Mouse (Mus musculus) myocyte (in vitro differentiated cells): ENCODE data around the gene Defb13.

ENCODE experiments used
- E2F4 ChIP-seq: IDR thresholded peaks from one replicate; pipeline ENCODE4 v1.6.1; 2011; ENCODE audit warnings: mild to moderate bottlenecking, control low read depth, moderate library complexity; ENCODE audit not compliant: insufficient read depth
- MAX ChIP-seq: IDR thresholded peaks from one replicate; pipeline ENCODE4 v1.6.1; 2011; ENCODE audit warnings: low read depth, mild to moderate bottlenecking, control low read depth
- MYOD1 ChIP-seq, 3 experiments: IDR thresholded peaks; one replicate each; pipeline ENCODE4 v1.6.1; 2011; ENCODE audit warnings: control low read depth in 2 of 3, low read depth in 2 of 3, mild to moderate bottlenecking in 2 of 3, moderate library complexity in 1 of 3; ENCODE audit not compliant: insufficient read length in 2 of 3, control insufficient read depth in 1 of 3
- POLR2A ChIP-seq: IDR thresholded peaks from one replicate; pipeline ENCODE4 v1.6.1; 2011; ENCODE audit warnings: low read depth, mild to moderate bottlenecking, control low read depth, moderate library complexity; ENCODE audit not compliant: insufficient read length
- POLR2AphosphoS2 ChIP-seq: IDR thresholded peaks from one replicate; pipeline ENCODE4 v1.6.1; 2011; ENCODE audit warnings: low read depth, control low read depth; ENCODE audit not compliant: insufficient read length
- USF1 ChIP-seq: IDR thresholded peaks from one replicate; pipeline ENCODE4 v1.6.1; 2011; ENCODE audit warnings: low read depth, mild to moderate bottlenecking, control low read depth, moderate library complexity

GRCm38 (mm10) chr8:21969475-21969874, 22.9 kb downstream of the Defb13 start, which contains the start of gene Ccdc70:
- TF ChIP-seq POLR2AphosphoS2 (no peak), USF1 (no peak), MYOD1 (IDR thresholded peaks at IDR 0.05; ENCODE audit: control insufficient read depth in 1 of 3, insufficient read length in 2 of 3, low read depth in 2 of 3) (no peak), POLR2A (no peak), MAX (no peak), E2F4 (no peak)
